ENCODE assay signal across 18 mouse cellular contexts in the genomic region with DNA sequence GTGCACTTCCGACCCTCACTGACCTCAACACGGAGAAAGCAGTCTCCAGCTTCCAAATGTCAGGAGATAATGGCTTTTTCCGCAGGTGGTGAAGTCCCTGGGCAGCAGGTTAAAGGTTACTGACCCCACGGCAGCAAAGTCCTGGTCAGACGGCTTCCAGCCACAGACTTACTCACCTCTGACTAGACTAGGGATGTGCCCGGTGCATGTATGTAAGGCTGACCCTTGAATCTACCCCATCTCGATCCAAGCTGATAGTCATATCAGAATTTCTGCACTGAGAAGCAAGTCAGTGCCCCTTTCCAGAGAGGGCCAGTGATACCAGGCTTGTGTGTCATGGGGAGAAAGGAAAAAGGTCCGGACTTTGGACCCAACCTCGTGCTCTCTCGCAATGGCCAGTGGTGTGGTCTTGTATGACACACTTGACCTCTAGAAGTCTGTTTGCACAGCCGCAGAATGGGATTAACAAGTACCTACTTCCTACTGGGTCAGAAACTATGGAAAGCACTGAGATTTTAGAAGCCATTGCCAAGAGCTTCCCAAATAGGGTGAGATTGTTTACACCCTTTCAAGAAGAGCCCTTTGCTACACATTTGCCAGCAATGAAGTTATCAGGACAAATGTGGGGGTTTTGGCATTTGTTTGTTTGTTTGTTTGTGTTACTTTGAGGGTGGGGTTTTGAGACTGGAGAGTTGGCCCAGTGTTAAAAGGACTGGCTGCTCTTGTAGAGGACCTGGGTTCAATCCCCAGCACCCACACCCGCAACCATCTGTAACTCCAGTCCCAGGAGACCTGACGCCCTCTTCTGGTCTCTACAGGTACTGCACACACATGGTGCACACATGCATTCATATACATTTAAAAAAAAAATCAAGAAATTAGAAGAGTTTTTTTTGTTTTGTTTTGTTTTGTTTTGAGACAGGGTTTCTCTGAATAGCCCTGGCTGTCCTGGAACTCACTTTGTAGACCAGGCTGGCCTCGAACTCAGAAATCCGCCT. TPM values are rescaled to one million over a fixed set of nuclear protein-coding genes. Genes with fewer than 3 reads are reported as not detected.
A peak's percentile ranks its signal among the peaks of the same experiment; 100 is the strongest.
DNase-seq lines count a peak whose midpoint lies in the region; ATAC-seq and TF ChIP-seq lines count a peak whose summit lies in the region.
"Had no signal": no experiment of that assay in that cellular context is flagged by ENCODE, and none has a peak within 500 bp of the region (broad histone marks: within the 10 kb centered on the region; RNA-seq: fewer than 3 reads in every experiment).

No protein-coding gene starts in this region.

- ATAC-seq in hindbrain, embryonic 12.5 days (ENCODE audit: low FRiP score), result no peak
- ATAC-seq: activated CD4-positive, CD25-positive, alpha-beta regulatory T cell, adult 4 months had no signal

- H3K27ac ChIP-seq in gastrocnemius, adult 2 months, result no peak overlapping the region
- no peak overlapping the region for H3K27ac ChIP-seq in testis, adult 2 months (ENCODE audit: control insufficient read depth, insufficient read depth, low read depth, low read length)
- no peak overlapping the region for H3K27ac ChIP-seq in hindbrain, embryonic 12.5 days
- H3K27ac ChIP-seq: embryonic facial prominence, embryonic 10.5 days; heart, embryonic 15.5 days; hindbrain, embryonic 13.5 days; kidney, embryonic 15.5 days; lung, embryonic 15.5 days; stomach, embryonic 15.5 days had no signal

- 0 out of 2 replicates have a peak, but pooled peaks cover 3% of the 10 kb centered on the region for H3K9me3 ChIP-seq in hindbrain, embryonic 12.5 days (replicated peaks)
- H3K9me3 ChIP-seq: heart, embryonic 15.5 days; hindbrain, embryonic 13.5 days; kidney, embryonic 15.5 days; stomach, embryonic 15.5 days had no signal

- H3K9ac ChIP-seq in hindbrain, embryonic 12.5 days, result no peak overlapping the region
- H3K9ac ChIP-seq: heart, embryonic 15.5 days; hindbrain, embryonic 13.5 days; kidney, embryonic 15.5 days; lung, embryonic 15.5 days; stomach, embryonic 15.5 days had no signal

- no peaks in the 10 kb centered on the region for H3K36me3 ChIP-seq in testis, adult 2 months (ENCODE audit: control insufficient read depth, insufficient read depth, low read length)
- H3K36me3 ChIP-seq in hindbrain, embryonic 12.5 days, result peaks cover 13% of the 10 kb centered on the region

- no peaks in the 10 kb centered on the region for H3K27me3 ChIP-seq in testis, adult 2 months (ENCODE audit: control insufficient read depth, insufficient read depth, low read length)
- H3K27me3 ChIP-seq in hindbrain, embryonic 12.5 days, result no peaks in the 10 kb centered on the region
- H3K27me3 ChIP-seq: heart, embryonic 15.5 days; hindbrain, embryonic 13.5 days; kidney, embryonic 15.5 days; lung, embryonic 15.5 days; stomach, embryonic 15.5 days had no signal

- no peak overlapping the region for H3K4me3 ChIP-seq in gastrocnemius, adult 2 months
- H3K4me3 ChIP-seq in testis, adult 2 months (ENCODE audit: control insufficient read depth, low read depth, low read length), result no peak overlapping the region
- no peak overlapping the region for H3K4me3 ChIP-seq in lung, adult 2 months (replicated peaks; ENCODE audit: extremely low read depth, low read depth, low read length)
- no peak overlapping the region for H3K4me3 ChIP-seq in hindbrain, embryonic 12.5 days
- H3K4me3 ChIP-seq: embryonic facial prominence, embryonic 10.5 days; heart, embryonic 15.5 days; hindbrain, embryonic 13.5 days; kidney, embryonic 15.5 days; lung, embryonic 15.5 days; stomach, embryonic 15.5 days had no signal

- H3K4me1 ChIP-seq in testis, adult 2 months (ENCODE audit: control insufficient read depth, insufficient read depth, low read length), result no peaks in the 10 kb centered on the region
- H3K4me1 ChIP-seq in lung, adult 2 months (ENCODE audit: control insufficient read depth, insufficient read depth, low read length), result no peaks in the 10 kb centered on the region; the same call in 1 of the 2 replicates
- H3K4me1 ChIP-seq in hindbrain, embryonic 12.5 days, result no peaks in the 10 kb centered on the region; the same call in 1 of the 2 replicates
- H3K4me1 ChIP-seq: lung, embryonic 15.5 days had no signal

- H3K4me2 ChIP-seq in hindbrain, embryonic 12.5 days (replicated peaks), result no peak overlapping the region
- H3K4me2 ChIP-seq: heart, embryonic 15.5 days; hindbrain, embryonic 13.5 days; kidney, embryonic 15.5 days; lung, embryonic 15.5 days; midbrain, embryonic 11.5 days; stomach, embryonic 15.5 days had no signal

- DNase-seq in gastrocnemius, adult 2 months, result no peak
- no peak for DNase-seq in gastrocnemius, adult 18-20 months (ENCODE audit: low spot score)
- DNase-seq in testis, postnatal 10 days (ENCODE audit: low spot score), result no peak
- peak; percentile 41 for DNase-seq in lung, adult 2 months
- peak; percentile 82 for DNase-seq in yolk sac, embryonic 10.5 days (ENCODE audit: low spot score)
- DNase-seq in cerebellum, adult 11 months, result no peak
- DNase-seq: cerebellum, adult 18-20 months; layer of hippocampus, adult 9-11 months had no signal

- intact Hi-C loops in gastrocnemius, adult 2 months (cut with DNase I), result no loop called here

- no peak for TF ChIP-seq POLR2A in testis, adult 2 months (IDR thresholded peaks at IDR 0.05; ENCODE audit: control insufficient read depth, low read depth, low read length)
- no peak for TF ChIP-seq POLR2A in lung, adult 2 months (IDR thresholded peaks at IDR 0.05; ENCODE audit: borderline replicate concordance, extremely low read depth, low read depth, low read length)

- TF ChIP-seq CTCF in gastrocnemius, adult 2 months (IDR thresholded peaks at IDR 0.05), result peak; percentile 31
- peak; percentile 43; the same call in 1 of the 2 replicates for TF ChIP-seq CTCF in testis, adult 2 months (IDR thresholded peaks at IDR 0.05; ENCODE audit: control insufficient read depth, insufficient read depth, insufficient replicate concordance, low read depth, low read length)
- 0 out of 2 replicates have a peak, but pooled peaks have one; percentile 13 for TF ChIP-seq CTCF in lung, adult 2 months (IDR thresholded peaks at IDR 0.05; ENCODE audit: insufficient read depth, low read length)

- whole genome bisulfite sequencing in lung, adult 2 months, result 76% methylated on average over 15 of the region's 15 CpGs
- 90% methylated on average over 15 of the region's 15 CpGs for WGBS in hindbrain, embryonic 12.5 days

RNA-seq across cellular contexts. Expression of gene Tcf7l1, which starts 10.0 kb away (rescaled TPM):
- total RNA-seq in gastrocnemius, adult 2 months (2021), result 1 to 10 TPM; 4.9 to 7.5 TPM
- total RNA-seq in gastrocnemius, adult 18-20 months (2021), result 1 to 10 TPM; 4.3 to 5.3 TPM
- polyA plus RNA-seq in testis, adult 2 months (2012; rRNA removed), result 3.0 and 3.5 TPM in 2 replicates
- 27.8 and 30.1 TPM in 2 replicates for polyA plus RNA-seq in lung, adult 2 months (2012; rRNA removed)
- polyA plus RNA-seq in hindbrain, embryonic 12.5 days (2016; fragmentation: Nextera tagmentation; extraction: Ambion mirVana), result 24.2 and 24.7 TPM in 2 replicates

Comparison
In these comparisons a context has a peak if more than half of its experiments do, and no peak if none do; other contexts are left out.
1. DNase-seq: peak in lung, adult 2 months (single experiment) and yolk sac, embryonic 10.5 days (single experiment); none in gastrocnemius, adult 2 months (single experiment), gastrocnemius, adult 18-20 months (single experiment), testis, postnatal 10 days (single experiment) and cerebellum, adult 11 months (single experiment).
2. Peak in every context shown above with its lines, with median percentiles within 50 percentile points of each other: CTCF ChIP-seq.